Mouse (Mus musculus): ENCODE results near the gene Fggy.

DNA sequence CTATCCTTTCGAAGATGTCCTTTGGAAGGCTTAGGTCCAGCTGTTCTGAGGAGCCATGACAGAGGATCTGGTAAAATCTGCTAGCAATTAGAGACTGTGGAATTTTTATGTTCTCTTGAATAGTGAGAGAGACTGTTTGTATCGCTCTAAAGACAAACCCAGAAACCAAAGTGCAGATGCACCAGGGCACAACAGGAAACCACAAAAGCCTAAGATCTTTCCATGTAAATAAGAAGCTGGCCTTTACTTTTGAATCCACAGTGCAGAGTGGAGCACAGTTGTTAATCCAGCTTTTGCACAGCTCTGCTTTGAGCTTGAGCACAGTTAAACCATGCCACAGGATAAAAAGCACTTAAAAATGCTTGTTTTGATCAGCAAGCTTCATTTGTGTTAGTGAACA, 220.5 kb downstream of the Fggy start:
- no peak for TF ChIP-seq CTCF (conservative IDR thresholded peaks at IDR 0.05; ENCODE audit: insufficient read depth, insufficient read length, low read depth, low read length)
- no peak for TF ChIP-seq POLR2A (IDR thresholded peaks at IDR 0.05; ENCODE audit: low read depth, low read length)

All from kidney, adult 2 months (tissue).